Mouse (Mus musculus): ENCODE data around the gene Tpcn2. TPM values are rescaled to one million over a fixed set of nuclear protein-coding genes. Genes with fewer than 3 reads are reported as not detected.

The Tpcn2 gene
- polyA plus RNA-seq, 1 experiment from 2014 or later = 9.1 TPM

DNA sequence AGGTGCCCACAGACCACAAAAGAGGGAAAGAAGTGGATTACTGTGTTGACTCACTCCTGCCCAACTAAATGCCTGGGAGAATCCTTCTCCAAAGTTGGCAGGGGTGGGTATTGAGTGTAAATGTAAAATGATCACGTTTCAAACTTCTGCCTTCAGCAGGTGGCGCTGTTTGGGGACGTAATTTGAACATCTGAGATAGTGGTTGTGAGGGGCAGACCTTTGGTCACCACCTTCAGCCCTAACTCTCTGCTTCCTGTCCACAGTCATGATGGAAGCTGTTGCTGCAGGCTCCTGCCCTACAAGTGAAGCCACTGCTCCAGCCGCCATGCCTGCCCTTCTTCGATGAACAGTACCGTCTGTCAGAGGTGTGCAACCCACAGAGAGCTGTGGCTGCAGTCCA, 10.0 kb upstream of the Tpcn2 start:
- H3K36me3 ChIP-seq = no peaks in the 10 kb centered on the region
- no peaks in the 10 kb centered on the region for H3K4me1 ChIP-seq
- no peak overlapping the region for H3K9ac ChIP-seq
- no peaks in the 10 kb centered on the region for H3K27me3 ChIP-seq (replicated peaks)
- H3K27ac ChIP-seq = no peak overlapping the region
- WGBS = 35% methylated on average over 6 of the region's 6 CpGs
- H3K4me2 ChIP-seq = no peak overlapping the region
- no peaks in the 10 kb centered on the region for H3K9me3 ChIP-seq
- H3K4me3 ChIP-seq (replicated peaks) = no peak overlapping the region
- ATAC-seq (ENCODE audit: insufficient read depth, low FRiP score, low read depth) = no peak

DNA sequence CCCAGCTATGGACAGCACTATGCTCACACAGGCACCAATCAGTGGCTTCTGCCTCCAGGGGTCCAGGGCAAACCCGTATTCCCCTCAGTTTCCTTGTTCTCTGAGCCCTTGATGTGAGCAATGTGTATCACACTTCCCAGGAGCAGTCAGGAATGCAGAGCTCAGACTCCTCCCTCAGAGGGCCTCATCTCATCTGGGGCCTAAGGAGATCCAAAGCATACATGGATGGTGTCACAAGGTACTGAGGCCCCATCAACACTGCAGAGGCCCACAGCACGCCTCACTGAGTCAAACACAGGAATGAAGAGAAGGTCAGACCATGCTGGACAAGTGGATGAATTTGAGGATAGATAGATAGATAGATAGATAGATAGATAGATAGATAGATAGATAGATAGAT, 8.9 kb upstream of the Tpcn2 start:
- Histone ChIP-seq H3K4me2 (no peak overlapping the region), H3K36me3 (no peaks in the 10 kb centered on the region), H3K27me3 (replicated peaks) (no peaks in the 10 kb centered on the region), H3K9ac (no peak overlapping the region), H3K27ac (no peak overlapping the region), H3K9me3 (no peaks in the 10 kb centered on the region), H3K4me3 (replicated peaks) (no peak overlapping the region), H3K4me1 (no peaks in the 10 kb centered on the region)
- ATAC-seq (ENCODE audit: insufficient read depth, low FRiP score, low read depth) = no peak
- WGBS = 60% methylated on average over 2 of the region's 2 CpGs

DNA sequence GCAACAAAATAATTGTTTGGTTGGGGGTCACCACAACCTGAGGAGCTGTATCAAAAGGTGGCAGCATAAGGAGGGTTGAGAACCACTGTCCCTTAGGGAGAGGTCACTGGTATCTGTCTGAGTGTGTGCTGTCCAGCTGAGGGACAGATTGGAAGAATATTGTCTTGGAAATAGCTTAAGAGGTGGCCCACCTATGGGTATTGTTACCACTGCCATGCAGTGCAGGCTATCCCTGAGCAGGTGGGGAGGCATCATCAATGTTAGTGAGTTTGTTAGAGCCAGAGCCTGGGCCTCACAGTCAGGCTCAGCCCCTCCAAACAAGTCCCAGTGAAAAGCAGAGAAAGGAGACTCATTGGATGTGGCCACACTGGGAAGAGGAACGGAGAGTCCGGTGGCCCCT, 8.0 kb upstream of the Tpcn2 start:
- no peaks in the 10 kb centered on the region for H3K36me3 ChIP-seq
- 84% methylated on average over 2 of the region's 2 CpGs for WGBS
- no peaks in the 10 kb centered on the region for H3K9me3 ChIP-seq
- no peaks in the 10 kb centered on the region for H3K4me1 ChIP-seq
- no peaks in the 10 kb centered on the region for H3K27me3 ChIP-seq (replicated peaks)
- no peak overlapping the region for H3K27ac ChIP-seq
- H3K9ac ChIP-seq = no peak overlapping the region
- H3K4me2 ChIP-seq = no peak overlapping the region
- no peak for ATAC-seq (ENCODE audit: insufficient read depth, low FRiP score, low read depth)
- H3K4me3 ChIP-seq (replicated peaks) = no peak overlapping the region

DNA sequence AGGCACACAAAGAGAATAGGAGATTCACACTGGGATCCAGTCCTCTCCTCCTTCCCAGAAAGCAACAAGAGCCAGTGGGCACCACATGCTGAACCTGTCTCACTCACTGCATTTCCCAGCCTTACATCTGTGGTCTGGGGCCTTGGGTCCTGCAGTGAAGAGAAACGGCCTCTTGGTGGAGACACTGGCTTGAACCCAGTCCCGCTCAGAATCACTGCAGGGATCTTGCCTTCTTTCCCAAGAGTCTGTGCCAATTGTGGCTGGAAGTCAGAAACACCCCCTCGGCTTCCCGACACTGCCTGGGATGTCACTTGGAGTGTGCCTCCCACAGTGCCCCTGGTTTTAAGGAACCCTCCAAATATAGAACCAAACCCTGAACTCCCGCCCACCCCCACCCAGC, 5.5 kb upstream of the Tpcn2 start:
- H3K9ac ChIP-seq = no peak overlapping the region
- no peaks in the 10 kb centered on the region for H3K27me3 ChIP-seq (replicated peaks)
- no peak overlapping the region for H3K27ac ChIP-seq
- H3K4me1 ChIP-seq = no peaks in the 10 kb centered on the region
- no peak overlapping the region for H3K4me3 ChIP-seq (replicated peaks)
- H3K36me3 ChIP-seq = no peaks in the 10 kb centered on the region
- no peak for ATAC-seq (ENCODE audit: insufficient read depth, low FRiP score, low read depth)
- H3K9me3 ChIP-seq = no peaks in the 10 kb centered on the region
- WGBS = 32% methylated on average over 5 of the region's 5 CpGs
- no peak overlapping the region for H3K4me2 ChIP-seq

DNA sequence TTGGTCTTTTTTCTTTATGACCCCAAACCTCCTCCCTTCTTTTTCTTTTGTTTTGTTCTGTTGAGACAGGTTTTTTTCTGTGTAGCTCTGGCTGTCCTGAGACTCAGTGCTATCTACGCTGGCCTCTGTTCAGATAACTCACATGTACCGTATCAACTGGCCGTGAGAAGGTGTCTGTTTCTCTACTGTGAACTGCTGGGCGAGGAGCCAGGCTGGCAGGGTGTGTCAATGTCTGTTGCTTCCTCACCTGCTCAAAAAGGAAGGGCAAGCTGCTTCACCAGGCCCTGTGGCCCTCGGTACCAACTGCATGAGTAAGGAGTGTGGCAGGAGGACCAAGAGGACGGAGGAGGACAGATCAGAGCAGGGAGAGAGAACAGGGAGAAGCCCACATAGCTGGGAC, 3.6 kb upstream of the Tpcn2 start:
- no peaks in the 10 kb centered on the region for H3K36me3 ChIP-seq
- H3K27me3 ChIP-seq (replicated peaks) = no peaks in the 10 kb centered on the region
- no peak overlapping the region for H3K4me3 ChIP-seq (replicated peaks)
- ATAC-seq (ENCODE audit: insufficient read depth, low FRiP score, low read depth) = no peak
- no peaks in the 10 kb centered on the region for H3K9me3 ChIP-seq
- 61% methylated on average over 6 of the region's 6 CpGs for WGBS
- no peak overlapping the region for H3K4me2 ChIP-seq
- H3K4me1 ChIP-seq = peaks cover 11% of the 10 kb centered on the region
- H3K27ac ChIP-seq = no peak overlapping the region
- no peak overlapping the region for H3K9ac ChIP-seq

DNA sequence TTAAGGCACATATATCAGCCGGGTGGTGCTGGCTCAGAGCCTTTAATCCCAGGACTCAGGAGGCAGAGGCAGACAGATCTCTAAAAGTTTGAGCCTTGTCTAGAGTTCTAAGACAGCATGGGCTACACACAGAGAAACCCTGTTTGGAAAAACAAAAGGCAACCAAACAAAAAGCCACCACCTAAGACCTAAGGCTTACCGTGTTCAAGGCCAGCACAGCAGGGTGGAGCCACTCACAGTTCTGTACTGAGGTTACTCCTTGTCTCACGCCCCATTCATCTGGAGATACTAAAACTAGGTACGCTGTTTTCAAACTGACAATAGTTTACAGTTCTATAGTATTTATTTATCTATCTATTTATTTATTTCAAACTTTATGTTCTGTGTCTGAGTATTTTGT, 1.7 kb upstream of the Tpcn2 start:
- Histone ChIP-seq H3K27ac (no peak overlapping the region), H3K9ac (no peak overlapping the region), H3K4me1 (peaks cover 20% of the 10 kb centered on the region), H3K36me3 (no peaks in the 10 kb centered on the region), H3K4me3 (replicated peaks) (no peak overlapping the region), H3K9me3 (no peaks in the 10 kb centered on the region), H3K4me2 (no peak overlapping the region), H3K27me3 (replicated peaks) (no peaks in the 10 kb centered on the region)
- WGBS = 85% methylated on average over 4 of the region's 4 CpGs
- no peak for ATAC-seq (ENCODE audit: insufficient read depth, low FRiP score, low read depth)

DNA sequence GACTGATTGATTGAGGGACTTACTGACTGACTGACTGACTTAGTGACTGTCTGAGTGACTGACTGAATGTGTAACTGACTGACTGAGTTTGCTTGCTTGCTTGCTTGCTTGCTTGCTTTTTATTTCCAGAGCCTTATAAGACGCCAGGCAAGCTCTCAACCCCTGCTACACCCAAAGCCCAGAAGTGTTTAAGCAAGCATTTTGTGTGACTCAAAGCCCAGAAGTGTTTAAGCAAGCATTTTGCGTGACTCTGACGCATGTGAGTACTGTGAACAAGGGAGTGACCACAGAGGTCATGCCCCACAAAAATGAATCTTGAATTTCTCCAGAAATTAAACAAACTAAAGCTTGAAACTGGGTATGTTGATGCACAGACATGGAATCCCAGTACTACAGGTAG, 482 bp upstream of the Tpcn2 start:
- Histone ChIP-seq H3K27ac (peak overlapping the region; percentile 11; the same call in 1 of the 2 replicates), H3K4me2 (peak overlapping the region; percentile 88), H3K27me3 (replicated peaks) (no peaks in the 10 kb centered on the region), H3K4me1 (peaks cover 20% of the 10 kb centered on the region), H3K36me3 (peaks cover 6% of the 10 kb centered on the region; the same call in 1 of the 2 replicates), H3K9me3 (no peaks in the 10 kb centered on the region), H3K9ac (no peak overlapping the region), H3K4me3 (replicated peaks) (peak overlapping the region; percentile 64; the same call in 1 of the 2 replicates)
- 33% methylated on average over 3 of the region's 3 CpGs for WGBS
- ATAC-seq (ENCODE audit: insufficient read depth, low FRiP score, low read depth) = no peak

DNA sequence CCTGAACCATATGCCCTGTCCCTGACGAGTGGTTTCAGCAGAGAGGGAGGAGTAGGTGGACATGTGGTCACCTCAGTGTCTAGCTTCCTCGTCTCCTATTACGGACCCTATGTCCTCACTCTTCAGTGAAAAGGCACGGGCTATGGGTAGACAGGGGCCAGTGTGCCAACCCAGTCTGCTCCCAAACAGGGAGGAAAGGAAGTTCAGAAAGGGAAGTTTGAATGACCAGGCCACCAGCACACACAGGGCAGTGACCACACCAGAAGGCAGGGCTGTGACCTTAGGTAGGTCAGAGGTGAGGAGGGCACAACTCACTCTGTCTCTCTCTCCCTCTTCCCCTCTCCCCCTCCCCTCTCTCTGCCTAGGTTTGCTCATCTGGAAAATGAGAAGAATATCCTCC, 770 bp downstream of the Tpcn2 start:
- Histone ChIP-seq H3K27ac (no peak overlapping the region), H3K4me3 (replicated peaks) (peak overlapping the region; percentile 64), H3K36me3 (peaks cover 17% of the 10 kb centered on the region; the same call in 1 of the 2 replicates), H3K9ac (no peak overlapping the region; the same call in 1 of the 2 replicates), H3K4me2 (peak overlapping the region; percentile 88), H3K4me1 (peaks cover 20% of the 10 kb centered on the region), H3K27me3 (replicated peaks) (no peaks in the 10 kb centered on the region), H3K9me3 (no peaks in the 10 kb centered on the region)
- 58% methylated on average over 4 of the region's 4 CpGs for WGBS
- ATAC-seq (ENCODE audit: insufficient read depth, low FRiP score, low read depth) = no peak

DNA sequence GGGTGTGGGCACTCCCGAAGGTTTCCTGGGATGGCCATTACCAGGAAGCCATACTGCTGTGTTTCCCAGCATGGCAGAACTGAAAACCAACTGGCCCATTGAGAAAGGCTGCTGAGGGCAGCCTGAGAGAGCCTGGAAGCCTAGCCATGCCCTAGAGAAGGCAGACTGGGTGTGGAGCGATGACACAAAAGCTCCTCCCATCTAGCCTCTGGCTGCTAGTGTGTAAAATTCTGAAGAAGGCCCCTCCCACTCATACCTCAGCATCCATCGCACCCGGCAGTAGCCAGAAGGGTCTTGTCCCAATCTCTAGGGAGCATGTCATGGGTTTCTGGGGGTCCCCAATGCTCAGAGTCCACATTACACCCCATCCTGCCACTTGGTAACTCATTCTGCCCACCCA, 2.4 kb downstream of the Tpcn2 start:
- peaks cover 22% of the 10 kb centered on the region; the same call in 1 of the 2 replicates for H3K36me3 ChIP-seq
- WGBS = 88% methylated on average over 4 of the region's 4 CpGs
- no peak for ATAC-seq (ENCODE audit: insufficient read depth, low FRiP score, low read depth)
- H3K9me3 ChIP-seq = no peaks in the 10 kb centered on the region
- H3K9ac ChIP-seq = no peak overlapping the region
- no peak overlapping the region for H3K4me3 ChIP-seq (replicated peaks)
- peaks cover 20% of the 10 kb centered on the region for H3K4me1 ChIP-seq
- H3K4me2 ChIP-seq = no peak overlapping the region
- H3K27ac ChIP-seq = no peak overlapping the region
- H3K27me3 ChIP-seq (replicated peaks) = no peaks in the 10 kb centered on the region

DNA sequence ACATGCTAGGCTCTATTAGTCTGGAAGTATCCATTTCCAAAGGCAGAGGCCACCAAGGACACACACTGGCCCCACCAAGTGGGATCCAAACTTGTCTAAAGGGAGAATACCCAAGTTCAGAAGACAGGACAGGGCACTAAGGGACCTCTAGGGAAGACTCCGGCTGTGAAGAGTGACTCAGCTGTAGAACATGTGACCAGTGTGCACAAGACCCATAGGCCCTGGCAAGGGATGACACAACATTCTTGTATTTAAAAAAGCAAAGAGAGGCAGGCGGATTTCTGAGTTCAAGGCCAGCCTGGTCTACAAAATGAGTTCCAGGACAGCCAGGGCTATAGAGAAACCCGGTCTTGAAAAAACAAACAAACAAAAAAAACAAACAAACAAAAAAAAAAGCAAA, 8.3 kb downstream of the Tpcn2 start:
- Histone ChIP-seq H3K9ac (no peak overlapping the region), H3K36me3 (peaks cover 52% of the 10 kb centered on the region), H3K27me3 (replicated peaks) (no peaks in the 10 kb centered on the region), H3K9me3 (no peaks in the 10 kb centered on the region), H3K4me1 (no peaks in the 10 kb centered on the region), H3K4me2 (no peak overlapping the region), H3K4me3 (replicated peaks) (no peak overlapping the region), H3K27ac (no peak overlapping the region)
- ATAC-seq (ENCODE audit: insufficient read depth, low FRiP score, low read depth) = no peak
- WGBS = 76% methylated on average over 3 of the region's 3 CpGs

DNA sequence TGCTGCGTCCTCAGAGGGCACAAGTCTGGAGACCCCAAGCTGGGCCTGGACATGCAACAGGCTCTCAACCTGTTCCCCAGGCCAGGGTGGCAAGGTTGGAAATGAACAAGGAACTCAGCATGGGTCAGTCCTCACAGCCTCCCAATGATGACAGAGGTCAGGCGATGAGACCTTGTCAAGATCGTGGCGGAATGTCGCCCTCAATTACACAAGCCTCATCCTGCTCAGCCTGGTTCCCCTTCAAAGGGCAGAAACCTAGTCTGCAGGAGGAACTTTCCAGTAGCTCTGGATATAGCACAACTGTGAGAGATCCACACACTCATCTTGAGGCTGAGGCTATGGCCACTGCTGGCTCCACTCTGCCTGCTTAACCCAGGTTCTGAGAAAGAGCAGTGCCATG, 12.9 kb downstream of the Tpcn2 start:
- ATAC-seq (ENCODE audit: insufficient read depth, low FRiP score, low read depth) = no peak
- Histone ChIP-seq H3K36me3 (peaks cover 41% of the 10 kb centered on the region), H3K27me3 (replicated peaks) (no peaks in the 10 kb centered on the region), H3K9ac (no peak overlapping the region), H3K4me2 (no peak overlapping the region), H3K27ac (no peak overlapping the region), H3K4me3 (replicated peaks) (no peak overlapping the region), H3K9me3 (no peaks in the 10 kb centered on the region), H3K4me1 (no peaks in the 10 kb centered on the region)
- WGBS = 92% methylated on average over 5 of the region's 5 CpGs

DNA sequence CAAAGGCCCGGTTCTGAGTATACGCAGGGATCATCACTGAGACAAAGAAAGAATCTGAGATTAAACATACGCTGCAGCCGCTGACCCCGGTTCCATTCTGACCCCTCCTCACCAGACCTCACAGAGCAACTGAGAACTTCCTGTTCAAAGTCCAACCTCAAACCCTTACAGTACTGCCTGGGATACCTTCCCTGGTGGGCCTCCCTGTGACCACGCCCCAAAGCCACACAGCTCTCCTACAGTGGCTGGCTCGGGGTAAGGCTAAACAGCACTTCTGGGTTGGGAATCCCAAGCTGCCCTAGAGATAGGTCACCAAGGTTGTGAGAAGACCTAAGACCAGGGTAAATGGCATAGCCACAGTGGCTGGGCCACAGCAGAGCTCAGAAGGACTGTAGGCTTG, 14.9 kb downstream of the Tpcn2 start:
- H3K4me1 ChIP-seq = 0 out of 2 replicates have a peak, but pooled peaks cover 2% of the 10 kb centered on the region
- H3K4me3 ChIP-seq (replicated peaks) = no peak overlapping the region
- peak; percentile 72 for ATAC-seq (ENCODE audit: insufficient read depth, low FRiP score, low read depth)
- peaks cover 28% of the 10 kb centered on the region for H3K36me3 ChIP-seq
- WGBS = 67% methylated on average over 7 of the region's 7 CpGs
- H3K9me3 ChIP-seq = no peaks in the 10 kb centered on the region
- H3K27me3 ChIP-seq (replicated peaks) = no peaks in the 10 kb centered on the region
- H3K27ac ChIP-seq = no peak overlapping the region
- H3K9ac ChIP-seq = no peak overlapping the region
- no peak overlapping the region for H3K4me2 ChIP-seq

DNA sequence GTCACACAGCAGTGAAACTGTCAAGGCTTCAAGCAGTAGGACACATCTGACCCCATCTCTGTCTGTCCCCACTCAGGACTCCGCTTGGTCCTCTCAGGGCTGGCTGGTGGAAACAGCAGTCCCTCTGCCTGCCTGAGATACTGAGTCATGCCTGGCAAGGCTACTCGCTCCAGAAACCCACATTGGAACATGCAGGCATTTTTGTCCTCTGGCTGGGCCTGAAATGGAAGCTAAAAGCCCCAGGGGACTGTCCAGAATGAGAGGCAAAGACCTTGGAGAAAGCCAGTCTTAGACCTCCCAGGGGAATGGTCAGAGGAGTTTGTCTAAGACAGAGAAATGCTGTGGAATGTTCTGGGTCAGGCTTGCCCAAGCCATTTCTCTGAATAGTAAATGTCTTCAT, 17.8 kb downstream of the Tpcn2 start:
- H3K27ac ChIP-seq = no peak overlapping the region
- H3K9ac ChIP-seq = no peak overlapping the region
- no peak overlapping the region for H3K4me2 ChIP-seq
- no peak overlapping the region for H3K4me3 ChIP-seq (replicated peaks)
- H3K27me3 ChIP-seq (replicated peaks) = no peaks in the 10 kb centered on the region
- H3K4me1 ChIP-seq = 0 out of 2 replicates have a peak, but pooled peaks cover 3% of the 10 kb centered on the region
- no peak for ATAC-seq (ENCODE audit: insufficient read depth, low FRiP score, low read depth)
- no peaks in the 10 kb centered on the region for H3K9me3 ChIP-seq
- H3K36me3 ChIP-seq = peaks cover 14% of the 10 kb centered on the region; the same call in 1 of the 2 replicates
- 89% methylated on average over 2 of the region's 2 CpGs for whole genome bisulfite sequencing

All from stomach, embryonic 15.5 days (tissue).